Mouse (Mus musculus): ENCODE measurements at regions not wholly inside any gene's neighbourhood (a gene's known extent, or its start where the extent isn't known, plus 50 kb on each side); places are given as distances from the start of the nearest gene placed in this dataset.

- no peaks in the 10 kb centered on the region for H3K36me3 ChIP-seq (ENCODE audit: insufficient read depth, low read length)
- ATAC-seq = no peak
- DNase-seq (ENCODE audit: low spot score) = no peak
These were observed 303.9 kb upstream of the Gm21798 start for GRCm38 (mm10) chr15:64513501-64514097.

GRCm38 (mm10) chr15:64515179-64515578, 302.3 kb upstream of the Gm21798 start:
- no peaks in the 10 kb centered on the region for H3K36me3 ChIP-seq (ENCODE audit: insufficient read depth, low read length)
- no peak overlapping the region for H3K4me2 ChIP-seq (replicated peaks; ENCODE audit: low read depth, low read length)
- no peak overlapping the region for H3K4me3 ChIP-seq (ENCODE audit: low read depth, low read length)
- H3K4me1 ChIP-seq (ENCODE audit: insufficient read depth, low read depth, low read length) = no peaks in the 10 kb centered on the region
- DNase-seq (ENCODE audit: low spot score) = no peak
- no peak overlapping the region for H3K27ac ChIP-seq (ENCODE audit: low read length)
- no peaks in the 10 kb centered on the region for H3K27me3 ChIP-seq (replicated peaks; ENCODE audit: insufficient read depth, low read length)
- TF ChIP-seq EP300 (IDR thresholded peaks at IDR 0.05) (no peak), CTCF (IDR thresholded peaks at IDR 0.05) (peak; percentile 22; the same call in 1 of the 2 replicates)
- H3K9me3 ChIP-seq (ENCODE audit: low read length) = no peaks in the 10 kb centered on the region
- no peak for ATAC-seq
- H3K9ac ChIP-seq (replicated peaks; ENCODE audit: low read depth) = no peak overlapping the region

More at GRCm38 (mm10) chr15:64513501-64514097, 303.9 kb upstream of the Gm21798 start:
- H3K27me3 ChIP-seq (replicated peaks; ENCODE audit: insufficient read depth, low read length) = no peaks in the 10 kb centered on the region
- H3K4me3 ChIP-seq (ENCODE audit: low read depth, low read length) = no peak overlapping the region
- H3K4me1 ChIP-seq (ENCODE audit: insufficient read depth, low read depth, low read length) = no peaks in the 10 kb centered on the region
- H3K27ac ChIP-seq (ENCODE audit: low read length) = no peak overlapping the region
- no peak overlapping the region for H3K4me2 ChIP-seq (replicated peaks; ENCODE audit: low read depth, low read length)
- TF ChIP-seq EP300 (IDR thresholded peaks at IDR 0.05) = no peak
- no peak for TF ChIP-seq CTCF (IDR thresholded peaks at IDR 0.05)
- no peaks in the 10 kb centered on the region for H3K9me3 ChIP-seq (ENCODE audit: low read length)
- H3K9ac ChIP-seq (replicated peaks; ENCODE audit: low read depth) = no peak overlapping the region

- H3K9ac ChIP-seq (replicated peaks; ENCODE audit: low read depth) = no peak overlapping the region
- ATAC-seq = no peak
- H3K4me3 ChIP-seq (ENCODE audit: low read depth, low read length) = no peak overlapping the region
- no peaks in the 10 kb centered on the region for H3K36me3 ChIP-seq (ENCODE audit: insufficient read depth, low read length)
- H3K4me1 ChIP-seq (ENCODE audit: insufficient read depth, low read depth, low read length) = no peaks in the 10 kb centered on the region
- no peak for DNase-seq (ENCODE audit: low spot score)
- H3K27ac ChIP-seq (ENCODE audit: low read length) = no peak overlapping the region
- H3K4me2 ChIP-seq (replicated peaks; ENCODE audit: low read depth, low read length) = no peak overlapping the region
- H3K9me3 ChIP-seq (ENCODE audit: low read length) = no peaks in the 10 kb centered on the region
- TF ChIP-seq EP300 (IDR thresholded peaks at IDR 0.05) = no peak
- TF ChIP-seq CTCF (IDR thresholded peaks at IDR 0.05) = no peak
- no peaks in the 10 kb centered on the region for H3K27me3 ChIP-seq (replicated peaks; ENCODE audit: insufficient read depth, low read length)
- 63% methylated on average over 4 of the region's 4 CpGs for WGBS
These were observed 298.3 kb upstream of the Gm21798 start for GRCm38 (mm10) chr15:64519207-64519628.

- no peaks in the 10 kb centered on the region for H3K27me3 ChIP-seq (replicated peaks; ENCODE audit: insufficient read depth, low read length)
- TF ChIP-seq CTCF (IDR thresholded peaks at IDR 0.05) = no peak
- TF ChIP-seq EP300 (IDR thresholded peaks at IDR 0.05) = no peak
These were observed 296.9 kb upstream of the Gm21798 start for GRCm38 (mm10) chr15:64520568-64520967.

GRCm38 (mm10) chr15:64532260-64533120, 285.0 kb upstream of the Gm21798 start:
- Histone ChIP-seq H3K36me3 (ENCODE audit: insufficient read depth, low read length) (no peaks in the 10 kb centered on the region), H3K9me3 (ENCODE audit: low read length) (no peaks in the 10 kb centered on the region), H3K4me1 (ENCODE audit: insufficient read depth, low read depth, low read length) (no peaks in the 10 kb centered on the region), H3K27me3 (replicated peaks; ENCODE audit: insufficient read depth, low read length) (no peaks in the 10 kb centered on the region), H3K4me3 (ENCODE audit: low read depth, low read length) (no peak overlapping the region), H3K4me2 (replicated peaks; ENCODE audit: low read depth, low read length) (no peak overlapping the region), H3K27ac (ENCODE audit: low read length) (no peak overlapping the region), H3K9ac (replicated peaks; ENCODE audit: low read depth) (no peak overlapping the region)
- no peak for TF ChIP-seq EP300 (IDR thresholded peaks at IDR 0.05)
- TF ChIP-seq CTCF (IDR thresholded peaks at IDR 0.05) = no peak
- DNase-seq (ENCODE audit: low spot score) = no peak
- WGBS = 66% methylated on average over 6 of the region's 6 CpGs
- ATAC-seq = no peak

More at GRCm38 (mm10) chr15:64520568-64520967, 296.9 kb upstream of the Gm21798 start:
- ATAC-seq (no peak), DNase-seq (ENCODE audit: low spot score) (no peak)
- H3K9ac ChIP-seq (replicated peaks; ENCODE audit: low read depth) = no peak overlapping the region
- no peak overlapping the region for H3K4me2 ChIP-seq (replicated peaks; ENCODE audit: low read depth, low read length)
- no peaks in the 10 kb centered on the region for H3K36me3 ChIP-seq (ENCODE audit: insufficient read depth, low read length)
- no peak overlapping the region for H3K4me3 ChIP-seq (ENCODE audit: low read depth, low read length)
- no peak overlapping the region for H3K27ac ChIP-seq (ENCODE audit: low read length)
- H3K4me1 ChIP-seq (ENCODE audit: insufficient read depth, low read depth, low read length) = no peaks in the 10 kb centered on the region
- 81% methylated on average over 5 of the region's 5 CpGs for WGBS
- H3K9me3 ChIP-seq (ENCODE audit: low read length) = no peaks in the 10 kb centered on the region

- Histone ChIP-seq H3K36me3 (ENCODE audit: insufficient read depth, low read length) (no peaks in the 10 kb centered on the region), H3K9me3 (ENCODE audit: low read length) (no peaks in the 10 kb centered on the region), H3K4me3 (ENCODE audit: low read depth, low read length) (no peak overlapping the region), H3K27me3 (replicated peaks; ENCODE audit: insufficient read depth, low read length) (no peaks in the 10 kb centered on the region), H3K4me2 (replicated peaks; ENCODE audit: low read depth, low read length) (no peak overlapping the region), H3K4me1 (ENCODE audit: insufficient read depth, low read depth, low read length) (no peaks in the 10 kb centered on the region), H3K9ac (replicated peaks; ENCODE audit: low read depth) (no peak overlapping the region), H3K27ac (ENCODE audit: low read length) (no peak overlapping the region)
- DNase-seq (ENCODE audit: low spot score) = no peak
- WGBS = 79% methylated on average over 2 of the region's 2 CpGs
- TF ChIP-seq CTCF (IDR thresholded peaks at IDR 0.05) (no peak), EP300 (IDR thresholded peaks at IDR 0.05) (no peak)
- no peak for ATAC-seq
These were observed 284.2 kb upstream of the Gm21798 start for GRCm38 (mm10) chr15:64533169-64533795.

Measured in lung, postnatal 0 days (tissue).